Mouse (Mus musculus) forebrain, embryonic 15.5 days (tissue): ENCODE measurements around the gene Ddt. TPM values are rescaled to one million over a fixed set of nuclear protein-coding genes. Genes with fewer than 3 reads are reported as not detected.
"Not testable (repeated sequence)": the region's sequence is repeated elsewhere in the genome, so short reads cannot be mapped to it uniquely, and the experiment has no call there.

ENCODE experiments used
- ATAC-seq: fragments of 200-750 bp; cut with Nextera tagmentation; replicated peaks from 2 replicates; pipeline ENCODE4 v1.8.0; 2017; ENCODE audit warnings: mild to moderate bottlenecking, moderate TSS enrichment, moderate library complexity
- H3K27ac ChIP-seq: fragments of 300-500 bp; sonication (generic); replicated peaks from 2 replicates; pipeline ENCODE4 v1.5.1; 2015; ENCODE audit warnings: mild to moderate bottlenecking, inconsistent platforms
- H3K27me3 ChIP-seq: fragments of 300-500 bp; sonication (generic); 2 replicates; pipeline ENCODE4 v1.6.1; 2015; ENCODE audit warnings: inconsistent platforms
- H3K36me3 ChIP-seq: fragments of 300-500 bp; sonication (generic); 2 replicates; pipeline ENCODE4 v1.6.1; 2015; ENCODE audit warnings: mild to moderate bottlenecking, inconsistent platforms
- H3K4me1 ChIP-seq: fragments of 300-500 bp; sonication (generic); 2 replicates; pipeline ENCODE4 v1.6.1; 2015; ENCODE audit warnings: inconsistent platforms
- H3K4me2 ChIP-seq: fragments of 300-500 bp; sonication (generic); replicated peaks from 2 replicates; pipeline ENCODE4 v1.6.1; 2015; ENCODE audit warnings: mild to moderate bottlenecking, inconsistent platforms
- H3K4me3 ChIP-seq: fragments of 300-500 bp; sonication (generic); 2 replicates; pipeline ENCODE4 v1.5.1; 2015; ENCODE audit warnings: mild to moderate bottlenecking, inconsistent platforms
- H3K9ac ChIP-seq: fragments of 300-500 bp; sonication (generic); replicated peaks from 2 replicates; pipeline ENCODE4 v1.6.1; 2015; ENCODE audit warnings: mild to moderate bottlenecking, inconsistent platforms
- H3K9me3 ChIP-seq: fragments of 300-500 bp; sonication (generic); 2 replicates; pipeline ENCODE4 v1.6.1; 2016; ENCODE audit warnings: inconsistent platforms
- WGBS: fragments of 180-500 bp; shearing (Covaris S2); methylation state at CpG from one replicate; pipeline ENCODE4 v1.1.7; 2015; ENCODE audit warnings: mixed read lengths; 5-methylcytosine and 5-hydroxymethylcytosine counted together
- polyA plus RNA-seq: library from polyadenylated mRNA; unstranded; fragments of >200 nt; fragmentation: Nextera tagmentation; extraction: Ambion mirVana; gene quantifications from 2 replicates; pipeline ENCODE4 v1.2.1, GENCODE M21; 2015

Gene Ddt
- polyA plus RNA-seq, 1 experiment from 2014 or later: 62.2 TPM

- ATAC-seq: no peak
- Histone ChIP-seq H3K4me3 (no peak overlapping the region), H3K9ac (no peak overlapping the region), H3K27ac (no peak overlapping the region), H3K4me1 (no peaks in the 10 kb centered on the region), H3K27me3 (no peaks in the 10 kb centered on the region), H3K4me2 (no peak overlapping the region), H3K9me3 (no peaks in the 10 kb centered on the region), H3K36me3 (no peaks in the 10 kb centered on the region)
- 78% methylated on average over 6 of the region's 6 CpGs for WGBS
These were observed 16.0 kb upstream of the Ddt start for GRCm38 (mm10) chr10:75789081-75789735.

- WGBS: 95% methylated on average over 8 of the region's 8 CpGs
- ATAC-seq: no peak
- no peaks in the 10 kb centered on the region for H3K27me3 ChIP-seq
These were observed 15.1 kb upstream of the Ddt start for GRCm38 (mm10) chr10:75788277-75788676.

GRCm38 (mm10) chr10:75785442-75785841 is 12.2 kb upstream of the Ddt start:
- WGBS: 78% methylated on average over 1 of the region's 1 CpGs

More at GRCm38 (mm10) chr10:75788277-75788676, 15.1 kb upstream of the Ddt start:
- Histone ChIP-seq H3K9ac (no peak overlapping the region), H3K36me3 (no peaks in the 10 kb centered on the region), H3K4me1 (no peaks in the 10 kb centered on the region), H3K27ac (no peak overlapping the region), H3K9me3 (no peaks in the 10 kb centered on the region), H3K4me2 (no peak overlapping the region), H3K4me3 (no peak overlapping the region)

GRCm38 (mm10) chr10:75780769-75781578 is 7.8 kb upstream of the Ddt start, which contains the start of the genes Gm20441 and Gstt3:
Gene Gm20441, minus strand, starts transcription at chr10:75780954.
Gene Gstt3, minus strand, starts transcription at chr10:75781414.
- 2% methylated on average over 28 of the region's 28 CpGs for WGBS
- no peak for ATAC-seq
- H3K4me2 ChIP-seq: peak within 1 kb of the TSS; percentile 48
- H3K9me3 ChIP-seq: 0 out of 2 replicates have a peak, but pooled peaks cover 3% of the 10 kb centered on the region
- H3K9ac ChIP-seq: 0 out of 2 replicates have a peak within 1 kb of the TSS, but pooled peaks have one; percentile 29
- no peaks in the 10 kb centered on the region for H3K36me3 ChIP-seq
- no peak within 1 kb of the TSS for H3K27ac ChIP-seq
- H3K4me1 ChIP-seq: peaks cover 9% of the 10 kb centered on the region
- H3K4me3 ChIP-seq: peak within 1 kb of the TSS; percentile 30
- peaks cover 22% of the 10 kb centered on the region for H3K27me3 ChIP-seq

More at GRCm38 (mm10) chr10:75785442-75785841, 12.2 kb upstream of the Ddt start:
- no peak overlapping the region for H3K9ac ChIP-seq
- ATAC-seq: no peak
- no peaks in the 10 kb centered on the region for H3K9me3 ChIP-seq
- peaks cover 8% of the 10 kb centered on the region for H3K4me1 ChIP-seq
- H3K27ac ChIP-seq: no peak overlapping the region
- H3K36me3 ChIP-seq: no peaks in the 10 kb centered on the region
- H3K27me3 ChIP-seq: peaks cover 6% of the 10 kb centered on the region; the same call in 1 of the 2 replicates
- H3K4me2 ChIP-seq: no peak overlapping the region
- H3K4me3 ChIP-seq: no peak overlapping the region

GRCm38 (mm10) chr10:75779206-75780174 is 6.3 kb upstream of the Ddt start:
- H3K4me1 ChIP-seq: peaks cover 9% of the 10 kb centered on the region
- H3K27me3 ChIP-seq: peaks cover 22% of the 10 kb centered on the region
- H3K27ac ChIP-seq: no peak overlapping the region
- H3K9me3 ChIP-seq: 0 out of 2 replicates have a peak, but pooled peaks cover 3% of the 10 kb centered on the region
- WGBS: 37% methylated on average over 15 of the region's 15 CpGs
- H3K4me3 ChIP-seq: no peak overlapping the region
- ATAC-seq: no peak
- H3K9ac ChIP-seq: no peak overlapping the region
- no peaks in the 10 kb centered on the region for H3K36me3 ChIP-seq
- no peak overlapping the region for H3K4me2 ChIP-seq

DNA sequence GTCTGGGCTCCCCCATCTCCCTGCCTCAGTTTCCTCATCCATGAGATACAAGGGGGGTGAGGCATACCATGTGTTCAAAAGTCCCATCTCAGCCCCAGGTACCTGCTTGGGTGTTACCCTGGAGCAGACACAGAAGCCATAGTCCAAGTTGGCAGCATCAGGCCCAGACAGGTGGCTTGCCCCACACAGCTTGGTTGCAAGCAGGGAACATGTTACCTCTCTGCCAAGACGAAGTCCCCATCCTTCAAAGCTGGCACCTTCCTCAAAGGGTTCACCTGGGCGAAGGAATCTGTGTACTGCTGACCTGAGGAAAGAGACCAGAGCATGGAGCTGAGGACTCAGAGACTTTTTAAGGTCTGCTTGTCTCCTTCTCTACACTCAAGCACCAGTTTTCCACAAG is 4.7 kb upstream of the Ddt start:
- peaks cover 15% of the 10 kb centered on the region for H3K4me1 ChIP-seq
- H3K27me3 ChIP-seq: peaks cover 22% of the 10 kb centered on the region
- 79% methylated on average over 2 of the region's 2 CpGs for WGBS
- no peak overlapping the region for H3K4me2 ChIP-seq
- H3K4me3 ChIP-seq: no peak overlapping the region
- no peak for ATAC-seq
- H3K9ac ChIP-seq: no peak overlapping the region
- H3K27ac ChIP-seq: no peak overlapping the region
- no peaks in the 10 kb centered on the region for H3K36me3 ChIP-seq
- H3K9me3 ChIP-seq: 0 out of 2 replicates have a peak, but pooled peaks cover 3% of the 10 kb centered on the region

GRCm38 (mm10) chr10:75776562-75776961 is 3.3 kb upstream of the Ddt start:
- H3K36me3 ChIP-seq: no peaks in the 10 kb centered on the region
- no peak for ATAC-seq
- no peak overlapping the region for H3K4me2 ChIP-seq
- 89% methylated on average over 6 of the region's 6 CpGs for WGBS
- peaks cover 23% of the 10 kb centered on the region for H3K4me1 ChIP-seq
- peaks cover 22% of the 10 kb centered on the region for H3K27me3 ChIP-seq
- H3K27ac ChIP-seq: no peak overlapping the region
- no peak overlapping the region for H3K9ac ChIP-seq
- no peak overlapping the region for H3K4me3 ChIP-seq
- H3K9me3 ChIP-seq: 0 out of 2 replicates have a peak, but pooled peaks cover 3% of the 10 kb centered on the region

- H3K4me2 ChIP-seq: no peak overlapping the region
These were observed 1.4 kb upstream of the Ddt start for GRCm38 (mm10) chr10:75774587-75774986.

DNA sequence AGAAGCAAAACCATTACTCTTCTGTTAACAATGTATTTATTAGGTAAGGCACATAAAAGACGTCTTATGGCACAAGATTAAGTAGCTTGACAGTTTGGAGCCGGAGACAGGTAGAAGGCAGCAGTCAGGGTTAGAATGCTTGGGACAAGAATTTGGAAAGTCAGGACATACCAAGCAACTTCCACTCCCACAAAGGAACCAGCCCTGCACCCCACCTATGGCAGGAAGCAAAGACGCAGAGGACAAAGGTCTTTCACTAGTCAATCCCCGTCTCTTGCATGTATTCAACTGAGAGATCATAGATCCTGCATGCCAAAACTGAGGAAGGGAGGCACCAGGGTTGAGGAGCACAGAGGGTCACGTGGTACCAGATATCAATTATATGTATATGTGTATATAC is 888 bp upstream of the Ddt start:
- 0 out of 2 replicates have a peak, but pooled peaks cover 3% of the 10 kb centered on the region for H3K9me3 ChIP-seq

More at GRCm38 (mm10) chr10:75774587-75774986, 1.4 kb upstream of the Ddt start:
- Histone ChIP-seq H3K9ac (no peak overlapping the region), H3K9me3 (0 out of 2 replicates have a peak, but pooled peaks cover 3% of the 10 kb centered on the region), H3K27ac (no peak overlapping the region), H3K4me1 (peaks cover 14% of the 10 kb centered on the region), H3K27me3 (peaks cover 11% of the 10 kb centered on the region), H3K4me3 (no peak overlapping the region), H3K36me3 (no peaks in the 10 kb centered on the region)
- 91% methylated on average over 9 of the region's 9 CpGs for WGBS
- no peak for ATAC-seq

GRCm38 (mm10) chr10:75767756-75768155 is 5.5 kb downstream of the Ddt start:
- ATAC-seq, H3K9ac ChIP-seq, H3K4me2 ChIP-seq, H3K27me3 ChIP-seq, H3K4me3 ChIP-seq, H3K27ac ChIP-seq, H3K9me3 ChIP-seq, H3K36me3 ChIP-seq: not testable (repeated sequence)
- H3K4me1 ChIP-seq: peaks cover 17% of the 10 kb centered on the region
- 29% methylated on average over 5 of the region's 5 CpGs for WGBS

More for the DNA sequence above, 888 bp upstream of the Ddt start:
- WGBS: 93% methylated on average over 5 of the region's 5 CpGs
- Histone ChIP-seq H3K9ac (no peak overlapping the region), H3K27ac (no peak overlapping the region), H3K4me3 (no peak overlapping the region), H3K36me3 (no peaks in the 10 kb centered on the region), H3K27me3 (peaks cover 6% of the 10 kb centered on the region), H3K4me2 (no peak overlapping the region), H3K4me1 (peaks cover 14% of the 10 kb centered on the region)
- no peak for ATAC-seq

GRCm38 (mm10) chr10:75766856-75767255 is 6.4 kb downstream of the Ddt start:
- no peak overlapping the region for H3K9ac ChIP-seq
- no peaks in the 10 kb centered on the region for H3K9me3 ChIP-seq
- no peak overlapping the region for H3K4me2 ChIP-seq
- no peak overlapping the region for H3K27ac ChIP-seq
- H3K4me3 ChIP-seq: no peak overlapping the region
- ATAC-seq: no peak
- WGBS: 90% methylated on average over 6 of the region's 6 CpGs
- H3K27me3 ChIP-seq: no peaks in the 10 kb centered on the region
- H3K36me3 ChIP-seq: no peaks in the 10 kb centered on the region
- peaks cover 15% of the 10 kb centered on the region for H3K4me1 ChIP-seq
